Mouse (Mus musculus): ENCODE measurements at regions not wholly inside any gene's neighbourhood (a gene's known extent, or its start where the extent isn't known, plus 50 kb on each side); places are given as distances from the start of the nearest gene placed in this dataset.

- DNase-seq (ENCODE audit: low spot score in 2 of 2), result no peak
These were observed 220.3 kb downstream of the Gja1 start for GRCm38 (mm10) chr10:56597382-56597781.

- DNase-seq (ENCODE audit: low spot score in 2 of 2), result no peak
These were observed 221.1 kb downstream of the Gja1 start for GRCm38 (mm10) chr10:56598191-56598590.

GRCm38 (mm10) chr10:56599923-56600322, 222.8 kb downstream of the Gja1 start:
- DNase-seq (ENCODE audit: low spot score in 2 of 2), result no peak

GRCm38 (mm10) chr10:56611564-56612288, 234.6 kb downstream of the Gja1 start:
- peak in 1 of 2 experiments; percentile 9 for DNase-seq (ENCODE audit: low spot score in 2 of 2)

GRCm38 (mm10) chr10:56642656-56643055, 265.5 kb downstream of the Gja1 start:
- no peak for DNase-seq (ENCODE audit: low spot score in 2 of 2)

- no peak for DNase-seq (ENCODE audit: low spot score in 2 of 2)
These were observed 266.4 kb downstream of the Gja1 start for GRCm38 (mm10) chr10:56643376-56644135.

GRCm38 (mm10) chr10:56660501-56660900, 283.4 kb downstream of the Gja1 start:
- no peak for DNase-seq (ENCODE audit: low spot score in 2 of 2)

- no peak for DNase-seq (ENCODE audit: low spot score in 2 of 2)
These were observed 296.8 kb downstream of the Gja1 start for GRCm38 (mm10) chr10:56673919-56674318.

- DNase-seq (ENCODE audit: low spot score in 2 of 2), result no peak
These were observed 305.8 kb downstream of the Gja1 start for GRCm38 (mm10) chr10:56682901-56683300.

GRCm38 (mm10) chr10:56685655-56686250, 308.6 kb downstream of the Gja1 start:
- no peak for DNase-seq (ENCODE audit: low spot score in 2 of 2)

GRCm38 (mm10) chr10:56691467-56691866, 314.3 kb downstream of the Gja1 start:
- DNase-seq (ENCODE audit: low spot score in 2 of 2), result no peak

GRCm38 (mm10) chr10:56695100-56695499, 318.0 kb downstream of the Gja1 start:
- DNase-seq (ENCODE audit: low spot score in 2 of 2), result no peak

- DNase-seq (ENCODE audit: low spot score in 2 of 2), result no peak
These were observed 323.0 kb downstream of the Gja1 start for GRCm38 (mm10) chr10:56700126-56700525.

- no peak for DNase-seq (ENCODE audit: low spot score in 2 of 2)
These were observed 331.3 kb downstream of the Gja1 start for GRCm38 (mm10) chr10:56708411-56708810.

GRCm38 (mm10) chr10:56708886-56709285, 331.8 kb downstream of the Gja1 start:
- DNase-seq (ENCODE audit: low spot score in 2 of 2), result no peak

- no peak for DNase-seq (ENCODE audit: low spot score in 2 of 2)
These were observed 335.5 kb downstream of the Gja1 start for GRCm38 (mm10) chr10:56712611-56713105.

GRCm38 (mm10) chr10:56737073-56737472, 359.9 kb downstream of the Gja1 start:
- no peak for DNase-seq (ENCODE audit: low spot score in 2 of 2)

- DNase-seq (ENCODE audit: low spot score in 2 of 2), result no peak
These were observed 362.5 kb downstream of the Gja1 start for GRCm38 (mm10) chr10:56739621-56740020.

- no peak for DNase-seq (ENCODE audit: low spot score in 2 of 2)
These were observed 375.0 kb downstream of the Gja1 start for GRCm38 (mm10) chr10:56752134-56752533.

GRCm38 (mm10) chr10:56753576-56753975, 376.4 kb downstream of the Gja1 start:
- DNase-seq (ENCODE audit: low spot score in 2 of 2), result no peak

GRCm38 (mm10) chr10:56754546-56755175, 377.5 kb downstream of the Gja1 start:
- no peak for DNase-seq (ENCODE audit: low spot score in 2 of 2)

GRCm38 (mm10) chr10:56770629-56771028, 393.5 kb downstream of the Gja1 start:
- DNase-seq (ENCODE audit: low spot score in 2 of 2), result no peak
